Mouse (Mus musculus) brain, embryonic 14.5 days (tissue): ENCODE data around the gene Nisch.

ENCODE experiments used
- CTCF ChIP-seq: fragments of 200-500 bp; IDR thresholded peaks from 2 replicates; pipeline ENCODE4 v1.5.1; 2012; ENCODE audit warnings: inconsistent platforms, mild to moderate bottlenecking, moderate library complexity, borderline replicate concordance; ENCODE audit not compliant: insufficient read depth, insufficient read length; ENCODE audit errors: extremely low read depth
- POLR2A ChIP-seq: fragments of 200-500 bp; IDR thresholded peaks from 2 replicates; pipeline ENCODE4 v1.6.1; 2012; ENCODE audit warnings: mild to moderate bottlenecking, inconsistent platforms, borderline replicate concordance; ENCODE audit not compliant: poor library complexity, insufficient read depth, insufficient read length, severe bottlenecking; ENCODE audit errors: extremely low read depth

GRCm38 (mm10) chr14:31165458-31165857 lies 51.3 kb downstream of the Nisch start:
- TF ChIP-seq CTCF (no peak), POLR2A (no peak)
